Mouse (Mus musculus) fibroblast of lung, adult 2 months (primary cell): ENCODE data around the gene Klhl30.

Experiments
- DNase-seq: peaks from one replicate; pipeline ENCODE4 v3.0.0-alpha.2; 2011; ENCODE audit warnings: low read depth

Gene Klhl30

DNA sequence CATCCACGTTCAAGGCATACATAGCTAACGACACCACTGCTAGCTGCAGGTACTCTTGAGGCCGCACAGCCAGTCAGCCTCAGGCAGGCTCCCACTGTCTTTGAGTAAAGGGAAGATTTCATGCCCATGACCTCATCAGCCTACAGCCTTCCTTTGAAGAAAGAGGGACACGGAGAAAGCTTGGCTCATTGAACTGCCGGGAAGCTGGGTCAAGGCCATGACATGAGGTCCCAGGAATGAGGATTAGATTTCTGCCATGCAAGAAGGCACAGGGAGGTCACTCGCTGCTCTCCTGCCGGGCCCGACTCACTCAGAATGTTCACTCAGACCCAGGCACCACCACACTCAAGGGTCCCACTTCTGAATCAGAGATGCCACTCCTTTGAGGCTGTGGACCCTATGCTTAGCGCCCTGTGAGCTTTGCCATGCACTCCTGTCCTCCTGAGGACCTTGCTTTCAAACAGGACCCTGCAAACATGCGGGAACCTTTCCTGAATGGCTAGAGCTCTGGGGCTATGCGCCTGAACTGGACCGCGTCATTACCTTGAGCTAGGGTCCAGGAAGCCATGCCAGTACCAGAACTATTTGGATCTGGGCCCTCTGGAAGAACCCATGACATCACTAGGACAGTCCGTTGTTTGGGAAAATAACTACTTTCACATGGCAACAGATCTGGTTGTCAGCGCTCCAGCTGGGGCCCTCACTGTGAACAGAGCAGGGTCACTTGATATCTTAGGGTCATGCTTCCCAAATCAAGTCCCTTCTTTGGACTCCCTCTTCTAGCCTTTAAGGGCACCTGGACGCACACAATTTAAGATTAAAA is 14.2 kb downstream of the Klhl30 start:
- no peak for DNase-seq

DNA sequence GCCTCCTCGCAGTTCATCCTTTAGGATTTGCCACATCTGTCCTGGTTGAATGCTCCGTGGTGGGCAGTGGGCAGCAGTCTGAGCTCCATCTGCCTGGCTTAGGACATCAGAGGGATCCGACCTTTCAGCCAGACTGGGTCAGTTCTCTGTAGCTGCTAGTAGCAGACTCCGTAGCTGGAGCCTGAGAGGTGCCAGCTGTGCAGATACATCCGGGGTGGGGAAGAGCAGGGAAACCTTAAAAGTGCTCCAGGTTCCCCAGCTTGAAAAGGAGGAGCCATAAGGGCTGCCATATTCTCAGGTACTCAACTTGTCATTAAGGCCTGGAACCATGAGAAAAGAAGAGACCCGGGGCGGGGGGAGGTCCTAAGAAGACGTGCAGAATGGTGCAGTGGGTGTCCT is 15.0 kb downstream of the Klhl30 start:
- no peak for DNase-seq

DNA sequence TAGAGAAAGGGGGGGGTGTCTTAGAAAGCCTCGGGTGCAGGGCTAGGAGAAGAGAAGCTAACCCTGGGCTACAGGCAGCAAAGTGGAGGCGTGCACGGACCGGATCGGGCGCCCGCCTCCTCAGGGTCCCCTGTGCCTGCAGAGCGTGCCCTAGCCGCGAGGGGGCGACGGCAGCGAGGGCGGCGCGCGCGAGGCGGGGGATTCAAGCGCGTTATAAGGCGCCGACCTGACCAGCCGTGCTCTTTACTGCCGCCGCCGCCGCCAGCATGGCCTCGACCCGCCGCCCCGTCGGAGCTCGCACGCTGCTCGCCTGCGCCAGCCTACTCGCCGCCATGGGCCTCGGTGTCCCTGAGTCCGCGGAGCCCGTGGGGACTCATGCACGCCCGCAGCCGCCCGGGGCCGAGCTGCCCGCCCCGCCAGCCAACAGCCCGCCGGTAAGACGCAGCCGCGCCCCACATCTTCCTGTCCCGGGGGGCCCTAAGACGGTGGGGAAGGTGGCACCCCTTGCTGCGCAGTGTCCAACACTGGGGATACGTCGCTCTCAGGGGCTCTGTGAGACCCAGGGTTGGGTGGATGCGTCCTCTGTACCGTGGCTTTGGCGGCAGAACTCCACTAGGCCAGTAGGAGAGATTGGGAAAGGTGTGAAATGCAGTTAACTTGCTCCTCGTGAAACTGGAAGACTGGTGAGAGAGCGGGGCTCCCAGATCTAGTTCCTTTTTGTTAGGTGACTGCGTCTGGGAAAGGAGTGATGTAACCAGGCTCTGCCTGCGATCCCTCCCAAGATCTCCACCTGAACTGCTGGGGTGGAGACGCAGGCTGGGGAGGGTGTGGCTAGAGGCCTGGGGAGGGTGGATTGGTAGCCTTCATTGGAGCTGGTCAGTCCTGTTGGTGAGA is 15.6 kb downstream of the Klhl30 start, which contains the start of gene Erfe:
TSS of gene Erfe (plus strand) at position 216 of the 894 bp plus-strand sequence.
- no peak for DNase-seq

DNA sequence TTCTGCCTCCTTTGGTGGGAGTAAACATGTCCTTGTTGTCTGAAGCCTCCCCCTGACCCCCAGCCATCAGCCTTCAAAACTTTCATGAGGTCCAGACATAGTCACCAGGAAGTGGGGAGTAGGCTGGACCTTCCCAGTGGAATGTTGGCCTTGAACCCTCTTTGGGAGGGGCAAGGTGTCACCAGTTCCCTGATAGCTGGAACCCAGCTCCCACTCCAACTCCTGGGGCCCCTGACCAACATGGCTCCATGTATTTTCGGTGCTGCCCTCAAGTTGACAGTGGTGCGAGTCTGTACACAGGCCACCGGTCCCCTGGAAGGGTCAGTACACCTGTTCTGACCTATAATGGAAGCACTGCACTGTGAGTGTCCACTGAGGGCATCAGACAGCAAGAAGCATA is 16.5 kb downstream of the Klhl30 start:
- DNase-seq, result no peak

DNA sequence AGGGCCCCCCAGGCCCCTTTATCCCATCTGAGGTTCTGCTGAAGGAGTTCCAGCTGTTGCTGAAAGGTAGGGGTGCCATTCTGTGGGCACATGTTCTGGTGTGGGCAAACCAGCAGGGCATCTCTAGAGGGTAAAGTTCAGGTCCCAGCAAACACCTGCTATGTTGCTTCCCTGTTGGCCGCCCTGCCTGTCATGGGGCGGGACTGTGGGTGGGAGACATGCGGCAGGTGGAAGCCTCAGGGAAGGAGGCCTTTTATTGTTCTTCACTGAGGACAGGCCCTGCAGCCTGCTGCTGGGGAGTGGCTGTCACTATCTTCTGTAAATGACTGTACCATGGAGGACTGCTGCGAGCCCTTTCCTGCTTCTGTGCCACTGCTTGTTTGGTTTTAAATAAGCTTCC is 18.6 kb downstream of the Klhl30 start:
- DNase-seq, result no peak

DNA sequence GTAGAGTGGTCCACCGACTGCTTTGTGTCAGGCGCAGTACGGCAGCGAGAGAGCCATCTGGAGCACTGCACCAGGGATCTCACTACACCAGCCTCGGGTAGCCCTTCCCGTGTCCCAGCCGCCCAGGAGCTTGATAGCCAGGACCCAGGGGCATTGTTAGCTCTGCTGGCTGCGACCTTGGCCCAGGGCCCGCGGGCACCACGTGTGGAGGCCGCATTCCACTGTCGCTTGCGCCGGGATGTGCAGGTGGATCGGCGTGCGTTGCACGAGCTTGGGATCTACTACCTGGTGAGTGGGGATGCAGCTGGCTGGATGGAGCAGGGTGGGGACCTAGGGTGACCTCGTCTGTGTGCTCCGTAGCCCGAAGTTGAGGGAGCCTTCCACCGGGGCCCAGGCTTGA is 19.2 kb downstream of the Klhl30 start:
- DNase-seq, result no peak

DNA sequence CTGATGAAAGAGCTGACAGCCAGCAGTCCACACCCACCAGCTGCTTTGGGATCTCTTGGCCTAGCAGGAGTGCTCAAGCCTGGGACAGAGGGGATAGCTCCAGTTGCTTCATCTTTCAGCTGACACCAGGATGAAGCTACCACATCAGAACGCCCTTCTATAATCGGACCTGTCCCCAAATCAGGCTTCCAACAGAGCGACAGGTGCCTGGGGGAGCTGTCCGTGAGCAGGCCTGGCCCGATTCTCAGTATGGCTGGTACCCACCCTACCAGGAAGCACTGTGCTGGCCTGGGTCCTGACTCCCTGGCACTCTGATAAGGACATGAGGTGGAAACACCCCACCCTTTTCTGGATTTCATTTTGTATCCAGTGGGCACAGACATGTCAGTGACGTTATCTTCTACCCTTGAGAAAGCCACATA is 22.6 kb downstream of the Klhl30 start:
- no peak for DNase-seq

DNA sequence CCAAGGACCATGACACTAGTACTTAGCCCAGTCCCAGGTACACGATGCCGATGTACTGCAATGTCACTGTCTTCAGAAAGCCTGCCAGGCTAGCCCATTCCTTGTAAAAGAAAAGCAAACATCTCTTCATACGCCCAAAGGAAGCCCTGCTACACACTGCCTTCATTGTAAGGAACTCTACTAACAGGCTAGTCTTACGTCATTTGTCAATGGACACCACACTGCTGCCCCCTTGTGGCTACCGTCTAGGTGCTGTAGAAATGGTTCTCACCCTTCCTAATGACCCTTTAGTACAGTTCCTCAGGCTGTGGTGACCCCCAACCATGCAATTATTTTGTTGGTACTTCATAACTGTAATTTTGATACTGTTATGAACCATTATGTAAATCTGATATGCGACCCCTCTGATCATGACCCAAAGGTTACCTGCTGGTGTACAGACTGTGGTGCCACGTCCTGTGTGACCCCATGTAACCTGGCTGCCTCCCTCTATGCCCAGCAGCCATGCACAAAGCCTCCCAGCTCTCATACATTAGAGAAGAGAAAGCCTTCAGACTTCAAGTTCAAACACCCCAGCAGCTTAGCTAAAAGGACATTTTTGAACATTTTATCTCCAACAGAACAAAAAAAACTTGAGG is 29.8 kb downstream of the Klhl30 start:
- peak; percentile 73 for DNase-seq

DNA sequence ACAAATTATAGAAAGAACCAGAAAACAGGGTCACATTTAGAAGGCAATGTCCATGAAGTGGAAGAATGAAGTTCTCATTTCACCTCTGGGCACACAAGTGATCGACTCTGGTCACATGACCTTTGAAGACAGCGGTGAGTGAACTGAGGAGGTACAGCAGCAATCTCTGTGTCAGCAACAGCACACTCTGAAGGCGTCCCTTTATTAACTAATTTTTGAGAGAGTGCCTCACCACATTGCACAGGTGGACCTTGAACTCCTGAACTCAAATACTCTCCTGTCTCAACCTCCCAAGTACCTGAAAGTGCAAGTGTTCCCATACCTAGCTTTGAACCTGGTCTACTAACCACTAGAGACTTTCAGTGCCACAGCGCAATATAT is 30.3 kb downstream of the Klhl30 start:
- DNase-seq, result no peak

DNA sequence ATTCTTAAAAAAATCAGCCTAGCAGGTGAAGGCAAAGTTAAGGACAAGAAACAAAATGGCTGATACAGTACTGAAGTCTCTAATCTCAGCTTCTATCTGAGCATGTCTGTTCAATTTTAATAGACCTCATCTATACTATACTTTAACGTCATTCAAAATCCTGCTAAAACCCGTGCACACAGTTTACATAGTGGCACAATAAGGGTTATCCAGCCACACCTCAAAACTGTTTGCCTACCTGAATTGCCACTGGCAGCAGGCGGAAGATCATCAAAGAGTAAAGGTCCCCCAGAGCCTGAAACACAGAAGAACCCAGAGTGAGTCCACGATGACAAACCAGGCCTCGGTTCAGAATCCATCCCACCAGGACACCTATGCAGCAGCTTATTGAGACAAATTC is 39.6 kb downstream of the Klhl30 start:
- no peak for DNase-seq

DNA sequence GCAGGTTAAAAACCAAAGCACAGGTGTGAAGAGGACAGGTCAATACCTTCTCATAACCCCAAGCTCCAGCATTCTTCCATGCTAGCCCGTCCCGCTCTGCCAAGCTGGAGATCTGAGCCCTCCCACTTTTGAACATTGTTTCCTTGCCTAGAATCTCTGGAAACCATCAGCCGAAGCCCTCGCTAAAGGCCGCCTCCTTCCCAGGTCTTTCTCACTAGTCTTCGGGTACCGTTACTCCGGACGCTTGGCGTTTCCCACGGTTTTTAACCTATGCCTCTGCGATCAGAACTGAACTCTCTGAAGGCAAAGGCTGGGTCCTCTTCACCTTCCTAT is 47.1 kb downstream of the Klhl30 start:
- DNase-seq, result no peak

DNA sequence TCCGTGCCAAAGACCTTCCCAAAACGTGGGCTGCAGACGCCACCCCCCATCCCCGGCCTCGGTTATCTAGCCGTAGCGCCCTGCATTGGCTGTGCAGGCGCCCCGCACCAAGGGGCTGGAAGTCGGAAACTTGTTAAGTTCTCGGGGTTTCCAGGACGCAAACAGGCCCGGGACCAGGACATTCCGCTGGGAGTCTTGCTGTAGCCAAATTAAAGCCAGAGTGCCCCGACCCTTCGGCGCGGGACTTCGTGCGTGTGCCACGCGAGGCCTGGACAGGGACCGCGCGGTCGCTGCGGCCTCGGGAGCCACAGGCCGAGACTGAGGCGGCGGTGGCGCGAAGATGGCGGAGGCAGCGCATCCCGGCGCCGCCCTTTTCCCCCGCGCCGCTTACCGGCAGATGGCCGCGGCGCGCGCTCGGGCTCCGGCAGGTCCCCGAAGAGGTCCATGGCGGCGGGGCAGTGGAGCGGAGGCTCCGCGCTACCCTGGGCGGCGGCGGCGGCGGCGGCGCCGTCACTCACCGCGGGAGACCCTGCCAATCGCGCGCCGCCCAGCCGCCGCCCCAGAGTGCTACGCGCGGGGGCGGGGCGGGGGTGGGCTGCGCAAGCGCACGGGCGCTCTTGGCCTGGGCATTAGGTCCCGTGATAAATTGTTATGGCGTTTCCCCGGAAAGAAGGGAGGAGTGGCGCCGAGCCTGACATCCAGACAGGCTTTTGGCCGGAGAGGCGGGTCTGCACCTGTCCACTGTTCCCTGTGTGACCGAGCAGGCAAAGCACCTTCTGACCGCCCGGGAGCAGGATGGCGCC is 47.6 kb downstream of the Klhl30 start, which contains the start of gene Ilkap:
TSS of gene Ilkap (minus strand) at position 556 of the 803 bp plus-strand sequence.
- peak; percentile 59 for DNase-seq

DNA sequence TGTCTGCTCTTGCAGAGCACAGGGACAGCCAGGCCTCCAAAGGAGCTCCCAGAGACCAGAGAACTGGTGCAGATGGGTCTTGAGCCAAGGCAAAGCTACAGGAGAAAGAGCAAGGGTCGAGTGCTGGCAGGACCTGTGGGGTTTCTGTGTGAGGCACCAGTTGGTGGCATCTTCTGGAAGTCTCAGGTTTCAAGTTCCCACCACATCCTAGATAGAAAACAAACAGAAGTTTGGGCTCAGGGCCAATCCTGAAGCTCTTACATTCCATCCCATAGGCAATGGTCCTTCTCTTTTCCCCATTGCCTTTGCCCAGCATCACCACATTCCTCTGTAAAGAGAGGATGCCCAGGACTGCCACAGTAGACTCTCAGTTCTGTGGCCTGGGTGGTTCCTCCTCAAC is 54.2 kb downstream of the Klhl30 start:
- no peak for DNase-seq

DNA sequence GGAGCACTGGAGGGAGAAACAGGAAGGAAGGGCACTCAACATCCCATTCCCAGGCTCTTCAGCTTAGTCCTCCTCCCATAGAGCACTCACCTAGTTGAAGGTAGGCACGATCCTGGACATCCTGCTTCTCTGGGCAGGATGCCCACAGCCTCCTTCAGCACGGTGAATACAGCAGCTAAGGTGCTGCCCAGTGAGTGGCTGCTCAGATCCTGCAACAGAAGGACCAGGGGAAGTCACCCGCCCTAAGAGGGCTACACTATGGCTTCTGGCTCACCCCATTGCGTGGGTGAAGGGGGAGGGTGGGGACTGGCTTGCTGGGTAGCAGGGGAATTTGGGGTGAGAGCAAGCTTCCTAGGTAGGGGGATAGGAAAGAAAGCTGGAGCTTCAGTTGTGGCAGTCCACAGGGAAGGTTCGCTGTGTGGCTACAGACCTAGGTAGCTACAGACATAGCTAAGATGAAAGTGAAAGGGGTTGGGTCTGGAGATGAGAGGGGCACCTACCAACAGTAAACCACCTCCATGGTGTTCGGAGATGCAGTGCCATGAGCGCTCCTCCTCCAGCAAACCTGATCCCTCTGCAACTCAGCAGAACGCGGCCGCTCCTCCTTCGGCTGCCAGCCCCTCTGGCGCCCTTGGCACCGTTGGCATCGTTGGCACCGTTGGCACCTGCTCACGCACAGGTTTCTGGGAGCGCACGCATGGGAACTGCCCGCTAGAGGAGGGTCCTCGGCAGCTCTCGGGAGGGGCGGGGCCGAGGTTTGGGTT is 54.8 kb downstream of the Klhl30 start:
- no peak for DNase-seq

DNA sequence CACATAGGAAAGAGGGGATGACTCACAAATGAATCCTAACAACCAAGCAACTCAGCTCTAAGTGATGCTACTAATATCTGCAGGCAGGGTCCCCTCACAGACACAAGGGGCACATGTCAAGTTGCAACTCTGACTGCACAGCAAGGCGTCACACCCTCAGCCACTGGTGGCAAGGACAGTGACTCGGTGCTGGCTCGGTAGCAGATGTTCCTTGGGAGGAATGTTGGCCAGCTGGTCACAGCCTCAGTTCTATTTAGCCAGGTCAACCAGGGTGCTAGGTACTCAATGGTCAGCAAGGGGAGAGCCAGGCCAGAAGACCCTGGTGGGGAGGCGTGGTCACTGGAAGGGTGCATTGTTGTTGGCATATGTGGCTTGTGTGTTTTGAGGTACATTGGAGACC is 57.0 kb downstream of the Klhl30 start:
- no peak for DNase-seq

DNA sequence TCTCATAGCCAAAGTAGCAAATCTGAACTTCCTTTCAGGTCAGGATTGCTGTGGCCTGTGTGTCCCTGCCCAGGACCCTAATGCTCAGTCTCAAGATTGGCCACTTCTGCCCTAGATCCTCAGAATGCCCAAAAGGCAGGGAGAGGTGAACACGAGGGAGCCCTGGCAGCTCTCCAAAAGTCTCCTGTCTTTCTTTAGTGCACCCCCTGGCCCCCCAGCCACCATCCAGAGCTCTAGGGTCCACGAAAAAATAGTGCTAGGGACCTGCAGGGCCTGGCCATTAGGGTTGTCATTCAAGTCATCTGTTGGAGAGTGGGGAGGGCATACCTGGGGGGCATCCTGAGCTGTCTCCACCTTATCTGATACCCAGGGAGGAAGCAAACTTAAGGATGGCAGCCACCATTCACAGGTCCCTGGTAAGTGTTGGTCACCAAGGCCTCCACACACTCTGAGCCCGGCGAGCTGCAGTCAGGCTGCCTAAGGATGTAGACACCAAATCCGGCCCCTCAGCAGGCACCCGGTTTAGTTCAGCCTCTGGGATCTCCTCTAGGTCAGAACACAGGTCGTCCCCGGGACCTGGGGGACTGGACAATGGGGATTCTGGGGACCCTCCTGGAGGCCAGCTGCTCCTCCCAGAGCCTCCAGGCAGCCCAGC is 60.9 kb downstream of the Klhl30 start:
- no peak for DNase-seq
